Mouse (Mus musculus): ENCODE data around the gene Acadvl.

GRCm38 (mm10) chr11:70020022-70020631 lies 4.9 kb upstream of the Acadvl start:
- TF ChIP-seq CTCF (IDR thresholded peaks at IDR 0.05; ENCODE audit: insufficient read depth, low read length) = no peak
- TF ChIP-seq POLR2A (IDR thresholded peaks at IDR 0.05; ENCODE audit: borderline replicate concordance, extremely low read depth, low read depth, low read length) = no peak
